Mouse (Mus musculus) MEL-GATA-1-ER (cell line): ENCODE measurements around the gene Ptprg.

Source experiments
- DNase-seq: peaks from one replicate; pipeline ENCODE4 v3.0.0-alpha.2; 2012; ENCODE audit warnings: low read depth; ENCODE audit errors: extremely low read depth

Ptprg gene

DNA sequence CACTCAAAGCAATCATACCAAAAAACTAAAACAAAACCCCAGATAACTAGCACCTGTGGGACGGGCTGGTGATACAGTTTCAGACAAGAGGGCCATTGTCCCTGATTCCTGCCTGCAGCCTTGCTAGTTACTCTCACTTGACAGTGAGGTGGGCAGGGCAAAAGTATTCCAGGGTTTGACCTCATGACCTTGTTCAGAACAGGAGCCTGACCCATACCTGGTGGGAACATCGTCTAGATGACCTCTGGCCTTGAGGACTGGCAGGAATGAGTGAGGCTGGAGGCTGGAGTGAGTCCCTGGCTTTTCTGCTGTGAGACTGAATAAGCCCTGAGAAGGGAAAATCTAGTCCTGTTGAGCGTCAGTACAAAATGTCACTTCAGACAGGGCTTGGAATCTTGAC, 11.1 kb downstream of the Ptprg start:
- DNase-seq = no peak

- DNase-seq = no peak
These were observed 12.0 kb downstream of the Ptprg start for GRCm38 (mm10) chr14:11565283-11565682.

GRCm38 (mm10) chr14:11569734-11570133, 16.4 kb downstream of the Ptprg start:
- no peak for DNase-seq

GRCm38 (mm10) chr14:11571766-11572394, 18.5 kb downstream of the Ptprg start:
- no peak for DNase-seq

GRCm38 (mm10) chr14:11572395-11572784, 19.1 kb downstream of the Ptprg start:
- DNase-seq = no peak

DNA sequence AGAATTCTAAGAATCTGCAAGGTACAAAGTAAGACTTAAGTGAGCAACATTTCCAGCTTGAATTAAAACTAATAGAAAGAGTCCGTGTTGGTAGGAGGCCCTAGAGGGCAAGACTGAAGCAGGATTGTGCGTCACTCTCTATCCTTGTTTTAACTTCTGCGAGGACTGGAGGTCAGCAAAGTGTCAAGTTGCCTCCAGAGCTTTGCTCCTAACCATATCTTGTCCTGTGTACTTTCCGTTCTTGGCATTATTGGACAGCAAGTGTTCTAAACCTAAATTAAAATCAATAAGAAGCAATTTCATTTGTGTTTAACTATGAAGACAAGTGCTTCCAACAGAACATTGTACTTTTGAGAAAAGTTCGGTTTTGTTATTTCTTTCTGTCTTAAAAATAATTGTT, 20.4 kb downstream of the Ptprg start:
- no peak for DNase-seq

DNA sequence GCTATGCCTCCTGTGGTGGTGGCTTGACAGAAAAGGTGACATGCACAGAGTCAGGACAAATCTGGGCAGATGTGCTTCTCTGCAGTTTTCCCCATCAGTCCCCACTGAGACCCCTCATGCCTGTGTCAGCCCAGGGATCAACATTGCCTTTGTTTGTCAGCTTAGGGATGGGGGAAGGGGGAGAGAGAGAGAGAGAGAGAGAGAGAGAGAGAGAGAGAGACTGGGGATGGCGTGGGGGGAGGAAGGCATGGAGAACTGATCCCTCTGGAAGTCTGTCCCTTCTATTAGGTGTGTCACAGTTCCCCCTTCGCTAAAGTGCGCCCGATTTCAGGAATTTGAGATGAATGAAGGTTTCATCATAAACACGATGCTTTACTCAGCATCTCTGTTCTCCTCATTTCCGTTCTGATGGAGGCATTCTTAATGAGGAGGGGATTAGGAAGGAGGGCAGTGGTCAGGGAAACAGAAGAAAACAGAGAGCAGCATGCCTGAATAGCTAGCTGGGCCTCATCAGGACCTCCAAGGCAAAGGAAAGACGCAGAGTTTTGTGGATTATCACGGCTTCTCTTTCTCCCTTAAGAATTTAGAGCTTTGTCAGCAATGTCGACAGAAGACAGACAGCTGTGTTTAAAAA, 24.1 kb downstream of the Ptprg start:
- DNase-seq = no peak

- no peak for DNase-seq
These were observed 24.6 kb downstream of the Ptprg start for GRCm38 (mm10) chr14:11577910-11578309.

- no peak for DNase-seq
These were observed 25.2 kb downstream of the Ptprg start for GRCm38 (mm10) chr14:11578492-11578967.

DNA sequence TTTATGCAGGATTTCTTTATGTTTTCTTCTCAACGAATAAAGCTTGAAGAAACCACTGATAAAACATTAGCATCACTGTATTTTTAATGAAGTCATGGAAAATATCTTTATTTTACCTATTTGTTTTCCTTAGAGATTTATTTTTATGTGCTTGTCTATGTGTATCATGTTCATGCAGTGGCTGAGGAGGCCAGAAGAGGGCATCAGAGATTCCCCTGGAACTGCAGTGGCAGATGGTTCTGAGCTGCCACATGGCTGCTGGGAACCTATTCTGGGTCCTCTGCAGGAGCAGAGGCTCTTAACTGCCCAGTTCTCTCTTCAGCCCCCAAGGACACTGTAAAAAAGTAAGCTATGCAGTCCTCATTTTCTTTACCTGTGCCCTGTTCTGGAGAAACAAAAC, 26.6 kb downstream of the Ptprg start:
- DNase-seq = no peak

DNA sequence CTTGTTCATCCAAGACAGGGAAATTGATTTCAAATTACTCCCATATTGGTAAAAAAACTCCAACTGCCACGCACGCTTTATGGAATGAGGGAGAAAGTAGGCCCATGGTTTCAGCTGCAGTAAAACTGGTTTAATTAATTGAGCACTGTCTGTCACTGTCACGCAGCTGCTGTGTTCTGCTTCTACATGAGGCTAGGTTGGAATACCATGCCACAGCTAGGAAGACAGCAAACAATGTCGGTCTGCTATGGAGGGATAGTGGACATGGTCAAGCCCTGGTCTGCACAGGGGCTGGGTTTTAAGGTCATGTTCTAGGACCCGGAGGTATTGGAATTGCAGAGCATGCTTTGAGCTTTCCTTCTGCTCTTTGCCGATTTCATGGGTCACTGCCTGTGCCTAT, 30.9 kb downstream of the Ptprg start:
- DNase-seq = no peak

DNA sequence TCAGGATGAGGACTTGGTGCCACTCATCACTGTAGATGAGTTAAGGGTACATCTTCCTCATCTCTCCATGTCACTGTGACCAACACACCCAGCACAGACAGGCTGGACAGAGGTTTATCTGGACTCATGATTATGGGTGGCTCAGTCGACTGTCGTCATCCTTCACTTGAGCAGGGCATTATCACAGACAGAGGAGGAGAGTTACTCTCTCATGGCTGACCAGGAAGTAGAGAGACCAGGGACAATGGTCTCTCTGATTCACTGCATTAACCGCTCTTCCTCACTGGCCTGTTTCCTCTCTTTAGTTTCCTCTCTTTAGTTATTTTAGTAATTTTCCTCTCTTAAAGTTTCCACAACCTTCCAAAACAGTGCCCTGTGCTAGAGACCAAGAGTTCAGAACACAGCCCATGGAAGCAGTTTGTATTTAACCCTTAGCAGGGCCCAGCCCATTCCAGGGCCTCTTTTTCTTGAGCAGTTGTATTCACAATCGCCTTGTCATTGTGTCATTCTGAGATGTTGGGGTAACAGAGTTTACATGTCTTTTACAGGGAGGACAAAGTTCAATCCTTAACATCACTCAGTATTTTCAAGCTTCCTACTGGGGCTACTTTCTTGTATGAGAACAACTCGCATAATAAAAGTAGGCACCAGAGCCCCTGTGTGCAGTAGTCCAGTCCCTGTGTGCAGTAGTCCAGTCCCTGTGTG, 31.7 kb downstream of the Ptprg start:
- DNase-seq = no peak

GRCm38 (mm10) chr14:11590387-11590786, 37.1 kb downstream of the Ptprg start:
- no peak for DNase-seq

GRCm38 (mm10) chr14:11592650-11593049, 39.3 kb downstream of the Ptprg start:
- DNase-seq = no peak

GRCm38 (mm10) chr14:11594336-11594735, 41.0 kb downstream of the Ptprg start:
- DNase-seq = no peak

GRCm38 (mm10) chr14:11604133-11604865, 51.0 kb downstream of the Ptprg start:
- no peak for DNase-seq

DNA sequence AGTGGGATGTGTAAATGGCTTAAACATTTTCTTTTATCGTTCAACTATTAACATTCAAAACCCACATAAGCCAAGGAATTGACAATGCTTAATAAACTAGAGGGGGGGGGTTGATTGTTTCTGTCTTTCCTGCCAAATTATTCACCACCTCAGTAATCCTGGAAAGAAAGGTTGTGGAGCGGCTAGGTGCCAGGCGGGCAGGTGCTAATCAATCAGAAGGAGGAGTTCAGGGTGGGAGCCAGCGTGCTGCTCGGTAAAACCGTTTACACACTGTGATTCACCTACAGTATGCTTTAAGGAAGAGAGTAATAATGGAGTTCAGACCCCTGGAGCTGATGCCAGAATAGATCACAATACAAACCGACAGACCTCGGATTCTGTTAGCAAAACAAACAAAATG, 55.0 kb downstream of the Ptprg start:
- no peak for DNase-seq

DNA sequence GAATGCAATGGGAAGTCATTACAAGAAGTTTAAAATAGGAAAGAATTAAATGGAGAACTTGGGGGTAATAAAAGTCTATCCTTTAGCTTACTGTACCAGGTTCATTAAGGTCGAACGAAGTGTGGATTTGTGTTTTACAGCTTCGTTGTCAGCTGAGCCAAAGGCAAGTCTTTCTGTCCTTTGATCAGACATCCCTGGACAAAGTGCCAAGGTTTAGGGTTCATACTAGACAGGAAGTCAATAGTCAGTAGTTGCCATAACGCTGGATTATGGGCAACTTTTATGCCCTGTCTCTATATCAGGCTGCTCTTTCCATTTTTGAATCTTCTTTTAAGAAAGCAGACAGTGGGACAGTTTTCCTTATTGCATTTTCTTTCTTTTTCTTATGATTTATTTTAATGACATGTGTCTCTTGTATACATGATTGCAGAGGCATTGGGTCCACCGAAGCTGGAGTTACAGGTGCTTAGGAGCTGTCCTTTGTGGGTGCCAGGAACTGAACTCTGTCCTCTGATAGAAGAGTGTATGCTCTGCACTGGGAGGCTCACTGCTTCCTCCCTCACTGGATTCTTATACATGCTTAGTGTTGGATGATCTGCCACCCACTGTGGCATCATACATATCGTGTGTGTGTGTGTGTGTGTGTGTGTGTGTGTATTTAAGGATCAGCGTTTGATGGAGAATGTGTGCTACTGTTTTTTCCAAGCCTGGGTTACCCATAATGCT, 56.7 kb downstream of the Ptprg start:
- DNase-seq = no peak

GRCm38 (mm10) chr14:11612426-11612825, 59.1 kb downstream of the Ptprg start:
- no peak for DNase-seq

- DNase-seq = no peak
These were observed 59.8 kb downstream of the Ptprg start for GRCm38 (mm10) chr14:11613146-11613545.

DNA sequence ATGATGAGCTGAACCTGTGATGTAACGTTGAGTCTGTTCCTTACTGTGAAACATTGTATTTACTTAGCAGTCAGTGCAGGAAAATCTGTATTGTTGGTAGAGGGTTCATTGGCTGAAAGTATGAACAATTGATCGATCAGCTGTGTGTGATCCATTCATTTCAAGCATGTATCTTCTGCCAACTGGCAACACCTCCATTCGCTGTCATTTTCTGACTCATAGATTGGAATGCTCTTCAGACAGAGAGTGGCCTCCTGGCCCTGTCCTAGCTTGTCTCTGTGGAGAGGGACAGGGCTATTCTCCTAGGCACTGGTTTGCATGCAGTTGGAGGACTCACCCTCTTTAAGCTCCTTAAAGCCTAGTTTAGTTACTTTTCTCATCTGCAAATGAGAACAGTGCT, 62.4 kb downstream of the Ptprg start:
- DNase-seq = no peak
